Mouse (Mus musculus): ENCODE measurements around the gene Arhgdig. TPM values are rescaled to one million over a fixed set of nuclear protein-coding genes. Genes with fewer than 3 reads are reported as not detected.
A peak's percentile ranks its signal among the peaks of the same experiment; 100 is the strongest.

Arhgdig gene
- not detected for polyA plus RNA-seq (2017; shearing (Covaris generic))

DNA sequence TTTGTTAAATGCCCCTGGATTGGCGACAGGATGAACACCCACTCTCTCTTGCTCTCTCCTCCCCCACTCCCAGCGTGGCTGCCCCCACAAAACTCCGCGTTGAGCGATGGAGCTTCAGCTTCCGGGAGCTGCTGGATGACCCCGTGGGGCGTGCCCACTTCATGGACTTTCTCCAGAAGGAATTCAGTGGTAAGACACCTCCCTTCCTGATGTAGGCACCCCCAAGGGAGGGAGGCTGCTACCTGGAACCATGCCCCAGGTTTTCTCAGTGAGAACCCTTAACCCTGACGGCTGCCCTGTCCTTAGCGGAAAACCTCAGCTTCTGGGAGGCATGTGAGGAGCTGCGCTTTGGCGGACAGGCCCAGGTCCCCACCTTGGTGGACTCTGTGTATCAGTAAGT, at the start of gene Arhgdig:
Gene Arhgdig (minus strand): TSS at position 101 of the 400 bp plus-strand sequence.
- ATAC-seq, result no peak

- ATAC-seq, result no peak
Measured at GRCm38 (mm10) chr17:26255313-26255712, 47.7 kb upstream of the Arhgdig start.

- ATAC-seq, result no peak
Measured at GRCm38 (mm10) chr17:26253399-26253798, 45.8 kb upstream of the Arhgdig start.

DNA sequence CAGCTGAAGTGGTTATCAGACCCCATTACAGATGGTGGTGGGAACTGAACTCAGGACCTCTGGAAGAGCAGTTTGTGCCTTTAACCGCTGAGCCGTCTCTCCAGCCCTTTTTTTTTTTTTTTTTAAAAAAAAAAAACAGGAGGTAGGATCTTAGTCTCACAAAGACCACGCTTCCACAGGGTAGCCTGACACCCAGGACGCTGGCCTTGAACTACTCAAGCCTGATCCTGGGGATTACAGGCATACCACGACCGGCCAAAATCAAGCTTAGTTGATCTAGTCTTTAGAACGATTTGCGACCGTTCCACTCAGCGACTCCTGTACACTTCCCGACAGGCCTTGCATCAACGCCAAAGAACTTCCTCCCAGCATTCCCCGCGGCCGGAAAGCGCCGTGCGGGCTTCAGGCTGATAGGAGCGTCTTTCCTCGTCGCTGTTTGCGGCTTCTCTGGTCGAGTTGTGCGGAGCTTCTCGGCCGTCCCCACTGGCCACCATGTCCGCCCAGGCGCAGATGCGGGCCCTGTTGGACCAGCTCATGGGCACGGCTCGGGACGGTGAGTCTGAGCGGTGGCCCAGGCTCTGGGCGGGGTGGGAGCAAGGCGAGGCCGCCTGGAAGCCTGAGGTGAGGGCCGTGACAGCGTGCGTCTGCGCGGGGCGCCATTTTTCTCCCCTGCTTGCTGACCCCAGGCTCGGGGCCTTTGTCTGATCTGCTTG, 45.1 kb upstream of the Arhgdig start, which contains the start of gene Luc7l:
Gene Luc7l (plus strand): TSS at position 358 of the 713 bp plus-strand sequence.
- peak; percentile 95 for ATAC-seq

DNA sequence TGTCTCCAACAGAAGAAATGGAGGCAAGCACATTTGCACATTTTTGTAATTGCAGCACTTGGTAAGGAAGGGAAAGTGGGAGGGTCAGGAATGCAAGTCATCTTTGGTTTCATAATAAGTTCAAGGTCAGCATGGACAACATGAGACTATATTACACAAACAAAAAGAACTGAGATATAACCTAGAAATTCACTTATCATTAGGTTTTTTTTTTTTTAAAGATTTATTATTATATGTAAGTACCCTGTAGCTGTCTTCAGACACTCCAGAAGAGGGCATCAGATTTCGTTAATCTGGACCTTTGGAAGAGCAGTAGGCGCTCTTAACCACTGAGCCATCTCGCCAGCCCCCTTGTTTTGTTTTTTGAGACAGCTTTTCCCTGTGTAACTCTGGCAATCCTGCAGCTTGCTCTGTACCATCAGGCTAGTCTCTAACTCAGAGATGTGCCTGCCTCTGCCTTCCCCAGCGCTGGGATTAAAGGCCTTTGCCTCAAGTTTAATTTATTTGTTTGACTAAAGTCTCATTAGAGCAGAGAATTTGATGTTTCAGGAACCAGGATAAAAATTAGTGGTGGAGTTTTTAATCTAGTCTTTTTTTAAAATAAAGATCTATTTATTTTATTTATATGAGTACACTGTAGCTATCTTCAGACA, 44.4 kb upstream of the Arhgdig start:
- ATAC-seq, result no peak

DNA sequence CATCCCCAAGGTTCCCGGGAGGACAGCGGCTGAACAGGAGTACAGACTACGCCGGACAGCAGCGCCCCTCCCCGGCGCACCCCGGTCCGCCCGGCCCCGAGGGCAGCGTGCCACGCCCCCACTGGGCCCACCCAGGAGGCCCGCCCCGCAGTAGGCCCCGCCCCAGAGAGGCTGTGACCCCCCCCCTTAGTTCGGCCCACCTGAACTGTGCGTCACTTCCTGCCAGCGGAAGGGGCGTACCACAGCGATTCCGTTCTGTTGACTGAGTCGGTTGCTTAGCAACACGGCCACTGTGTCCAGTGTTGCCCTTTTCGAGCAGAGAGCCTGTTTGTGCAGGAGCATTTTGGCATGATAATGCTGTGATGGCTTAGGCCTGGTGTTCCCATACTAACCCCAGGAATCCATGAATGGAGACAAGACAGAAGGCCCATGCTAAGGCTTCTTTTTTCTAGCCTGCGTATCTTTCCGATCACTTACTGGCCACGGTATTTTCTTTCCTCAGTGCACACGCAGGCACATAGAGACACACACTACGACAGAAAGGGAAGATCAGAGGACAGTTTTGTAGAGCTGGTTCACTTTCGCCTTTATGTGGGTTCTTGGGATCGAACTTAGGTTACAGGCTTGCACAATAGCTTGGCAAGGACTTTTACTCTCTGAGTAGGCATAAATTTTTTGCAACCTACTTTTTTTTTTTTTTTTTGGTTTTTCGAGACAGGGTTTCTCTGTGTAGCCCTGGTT, 36.7 kb upstream of the Arhgdig start, which contains the start of gene Fam234a:
Gene Fam234a (minus strand): TSS at position 142 of the 741 bp plus-strand sequence.
- peak; percentile 84 for ATAC-seq

DNA sequence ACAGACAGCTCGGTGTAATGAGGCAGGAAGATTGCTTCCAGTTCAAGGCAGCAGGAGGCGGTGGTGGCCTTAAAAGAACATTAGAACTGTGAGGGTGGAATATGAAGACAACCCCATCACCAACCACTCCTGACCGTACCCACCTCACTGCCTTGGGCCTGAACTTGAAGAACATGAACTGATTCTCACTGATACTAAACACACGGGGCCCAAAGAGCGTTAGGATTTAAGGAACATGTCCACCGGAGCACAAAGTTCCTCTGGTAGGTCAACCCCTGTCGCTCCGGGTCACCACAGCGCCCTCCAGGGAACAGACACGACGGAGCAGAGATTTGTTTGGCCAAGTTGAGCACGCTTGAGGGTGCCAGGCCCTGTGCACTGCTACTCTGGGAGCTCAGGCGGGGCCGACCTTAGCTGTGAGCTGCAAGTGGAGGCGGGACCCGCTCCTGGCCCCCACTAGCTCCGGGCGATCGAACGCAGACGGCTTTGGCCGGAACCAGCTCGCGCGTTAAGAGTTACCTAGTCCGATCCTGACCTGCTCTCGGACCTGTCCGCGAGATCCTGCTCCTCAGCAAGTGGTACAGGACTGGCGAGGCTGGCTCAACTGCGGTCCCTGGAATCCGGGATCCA, 36.0 kb upstream of the Arhgdig start:
- ATAC-seq, result peak; percentile 52

DNA sequence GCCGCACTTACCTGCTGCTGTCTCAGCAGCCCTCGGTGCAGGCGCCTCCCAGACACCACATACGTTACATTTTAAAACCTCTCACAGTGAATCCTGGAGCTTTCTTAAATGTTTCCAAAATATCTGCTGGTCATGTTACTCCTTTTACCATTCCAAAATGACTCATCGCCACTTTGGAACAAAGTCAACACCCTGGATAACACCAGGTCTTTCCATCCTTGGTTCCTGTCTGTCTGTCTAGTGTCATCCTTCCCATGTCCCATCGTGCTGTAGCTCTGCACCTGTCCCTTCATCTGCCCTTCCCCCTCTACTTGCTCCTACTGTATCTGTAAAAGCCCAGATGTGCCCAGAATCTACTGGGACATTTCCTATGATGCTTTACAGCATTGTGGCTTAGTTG, 33.4 kb upstream of the Arhgdig start:
- no peak for ATAC-seq

GRCm38 (mm10) chr17:26240120-26240790, 32.7 kb upstream of the Arhgdig start:
- no peak for ATAC-seq

- ATAC-seq, result no peak
Measured at GRCm38 (mm10) chr17:26239551-26239950, 32.0 kb upstream of the Arhgdig start.

GRCm38 (mm10) chr17:26237667-26238066, 30.1 kb upstream of the Arhgdig start:
- ATAC-seq, result no peak

DNA sequence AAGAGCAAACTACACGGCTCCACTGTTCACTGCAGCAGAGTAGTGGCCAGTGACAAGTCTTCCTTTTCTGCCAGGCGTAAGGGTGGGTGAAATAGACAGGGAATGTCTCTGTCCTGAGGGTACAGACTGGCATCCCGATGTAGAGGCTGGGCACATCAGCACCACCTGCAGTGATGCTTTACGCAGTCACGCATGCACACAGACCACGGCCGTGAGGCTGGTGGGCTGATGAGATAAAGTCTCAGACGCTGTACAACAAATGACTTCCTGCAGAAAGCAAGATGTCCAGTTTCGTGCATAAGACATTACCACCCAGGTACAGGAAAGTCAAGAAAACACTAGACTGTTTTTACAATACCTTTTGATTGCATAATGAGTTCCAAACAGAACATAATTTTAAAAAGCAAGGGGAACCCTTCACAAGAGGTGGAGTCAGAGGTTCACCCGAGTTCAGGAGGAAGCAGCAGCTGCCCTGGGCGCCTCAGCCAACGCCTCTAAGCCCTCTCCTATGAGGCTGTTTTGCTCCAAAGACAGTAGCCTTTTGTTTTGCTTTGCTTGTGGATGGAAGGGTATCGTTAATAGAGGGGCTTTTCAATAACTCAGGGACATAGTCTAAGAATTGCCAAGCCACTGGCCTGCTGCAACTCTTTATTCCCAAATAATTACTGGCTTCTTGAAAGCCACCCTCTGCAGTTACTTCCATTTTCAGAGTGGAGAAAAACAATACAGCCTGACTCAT, 27.7 kb upstream of the Arhgdig start:
- no peak for ATAC-seq

DNA sequence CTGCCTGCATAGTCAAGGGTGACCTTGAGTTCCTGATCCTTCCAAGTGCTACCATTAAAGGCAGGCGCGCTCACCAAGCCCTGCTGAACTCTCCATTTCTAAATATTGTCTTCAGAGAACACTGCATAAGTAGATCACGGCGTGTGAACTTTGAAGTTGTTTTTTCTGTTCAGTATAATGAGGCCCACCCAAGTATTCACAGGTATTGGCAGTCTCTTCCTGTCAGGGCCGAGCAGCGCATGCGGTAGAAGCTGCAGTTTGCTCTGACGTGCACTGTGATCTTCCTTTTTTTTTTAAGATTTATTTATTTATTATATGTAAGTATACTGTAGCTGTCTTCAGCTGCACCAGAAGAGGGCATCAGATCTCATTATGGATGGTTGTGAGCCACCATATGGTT, 26.8 kb upstream of the Arhgdig start:
- ATAC-seq, result peak; percentile 52

- ATAC-seq, result no peak
Measured at GRCm38 (mm10) chr17:26232863-26233262, 25.3 kb upstream of the Arhgdig start.

DNA sequence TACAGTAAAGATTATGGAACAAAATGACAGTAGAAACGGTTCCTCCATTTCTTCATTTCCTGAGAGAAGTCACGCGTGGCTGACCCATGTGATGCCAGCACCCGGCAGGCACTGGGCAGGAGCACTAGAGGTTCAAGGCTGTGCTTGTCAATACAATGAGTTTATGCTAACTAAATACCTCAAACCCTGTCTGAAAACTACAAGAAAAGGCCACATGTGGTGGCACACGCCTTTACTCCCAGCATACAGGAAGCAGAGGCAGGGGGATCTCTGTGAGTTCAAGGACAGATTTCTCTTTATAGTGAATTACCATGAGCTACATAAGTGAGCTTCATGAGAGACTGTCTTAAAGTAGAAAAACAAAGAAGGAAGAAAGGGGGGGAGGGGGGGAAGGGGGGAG, 23.6 kb upstream of the Arhgdig start:
- no peak for ATAC-seq

GRCm38 (mm10) chr17:26229776-26230175, 22.2 kb upstream of the Arhgdig start:
- ATAC-seq, result no peak

DNA sequence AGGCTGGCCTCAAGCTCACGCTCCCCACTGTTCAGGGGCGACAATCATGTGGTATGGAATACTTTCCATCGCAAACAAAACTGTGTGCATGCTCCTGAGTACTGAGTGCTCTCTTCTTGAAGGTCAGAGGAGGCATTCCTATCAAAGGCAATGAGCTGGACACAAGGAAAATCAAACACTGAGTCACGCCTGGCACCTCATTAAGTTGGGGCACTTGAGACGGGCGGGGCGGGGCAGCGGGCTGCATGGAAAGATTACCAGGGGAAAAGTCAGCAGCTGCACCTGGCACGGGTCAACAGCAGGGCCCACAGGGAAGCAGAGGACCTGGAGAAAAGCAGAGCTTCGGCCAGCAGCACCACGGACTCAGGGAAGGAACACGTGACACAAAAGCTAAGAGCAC, 17.6 kb upstream of the Arhgdig start:
- no peak for ATAC-seq

GRCm38 (mm10) chr17:26221508-26221907, 13.9 kb upstream of the Arhgdig start:
- no peak for ATAC-seq

- ATAC-seq, result no peak
Measured at GRCm38 (mm10) chr17:26212681-26213080, 5.1 kb upstream of the Arhgdig start.

GRCm38 (mm10) chr17:26212241-26212640, 4.7 kb upstream of the Arhgdig start:
- ATAC-seq, result no peak

GRCm38 (mm10) chr17:26206392-26206791, 1.2 kb downstream of the Arhgdig start:
- ATAC-seq, result no peak

GRCm38 (mm10) chr17:26204766-26205165, 2.8 kb downstream of the Arhgdig start:
- no peak for ATAC-seq
